Mouse (Mus musculus): Measurements from ENCODE around the gene Dnajc5. TPM values are rescaled to one million over a fixed set of nuclear protein-coding genes. Genes with fewer than 3 reads are reported as not detected.
"Not testable (repeated sequence)": the region's sequence is repeated elsewhere in the genome, so short reads cannot be mapped to it uniquely, and the experiment has no call there.

Dnajc5 gene
- polyA plus RNA-seq, 1 experiment from 2014 or later: 286 TPM

GRCm38 (mm10) chr2:181491432-181492205, 28.7 kb upstream of the Dnajc5 start:
- no peak overlapping the region for H3K4me2 ChIP-seq (ENCODE audit: low read length)
- no peaks in the 10 kb centered on the region for H3K4me1 ChIP-seq (ENCODE audit: control insufficient read depth, insufficient read depth, low read depth, low read length)
- H3K4me3 ChIP-seq (ENCODE audit: low read length): no peak overlapping the region
- H3K9ac ChIP-seq (ENCODE audit: low read depth, low read length): no peak overlapping the region
- no peaks in the 10 kb centered on the region for H3K27me3 ChIP-seq (replicated peaks; ENCODE audit: control insufficient read depth, insufficient read depth, low read length)
- H3K36me3 ChIP-seq (ENCODE audit: control insufficient read depth, insufficient read depth, low read length): no peaks in the 10 kb centered on the region
- no peak for ATAC-seq
- H3K27ac ChIP-seq (ENCODE audit: low read depth, low read length): no peak overlapping the region
- WGBS: 26% methylated on average over 7 of the region's 7 CpGs
- H3K9me3 ChIP-seq (ENCODE audit: control insufficient read depth, low read length): no peaks in the 10 kb centered on the region

GRCm38 (mm10) chr2:181492206-181492605, 28.1 kb upstream of the Dnajc5 start:
- no peak overlapping the region for H3K4me2 ChIP-seq (ENCODE audit: low read length)
- H3K9me3 ChIP-seq (ENCODE audit: control insufficient read depth, low read length): no peaks in the 10 kb centered on the region
- H3K4me1 ChIP-seq (ENCODE audit: control insufficient read depth, insufficient read depth, low read depth, low read length): no peaks in the 10 kb centered on the region
- no peak overlapping the region for H3K9ac ChIP-seq (ENCODE audit: low read depth, low read length)
- no peaks in the 10 kb centered on the region for H3K36me3 ChIP-seq (ENCODE audit: control insufficient read depth, insufficient read depth, low read length)
- no peak for ATAC-seq
- no peak overlapping the region for H3K4me3 ChIP-seq (ENCODE audit: low read length)
- 37% methylated on average over 3 of the region's 3 CpGs for WGBS
- H3K27ac ChIP-seq (ENCODE audit: low read depth, low read length): no peak overlapping the region
- H3K27me3 ChIP-seq (replicated peaks; ENCODE audit: control insufficient read depth, insufficient read depth, low read length): no peaks in the 10 kb centered on the region

GRCm38 (mm10) chr2:181493156-181493927, 26.9 kb upstream of the Dnajc5 start, which contains the start of gene Abhd16b:
TSS of gene Abhd16b (plus strand) at chr2:181493206.
- Histone ChIP-seq H3K4me1 (ENCODE audit: control insufficient read depth, insufficient read depth, low read depth, low read length) (peaks cover 5% of the 10 kb centered on the region; the same call in 1 of the 2 replicates), H3K9ac (ENCODE audit: low read depth, low read length) (no peak within 1 kb of the TSS), H3K27me3 (replicated peaks; ENCODE audit: control insufficient read depth, insufficient read depth, low read length) (no peaks in the 10 kb centered on the region), H3K4me3 (ENCODE audit: low read length) (no peak within 1 kb of the TSS), H3K36me3 (ENCODE audit: control insufficient read depth, insufficient read depth, low read length) (no peaks in the 10 kb centered on the region), H3K9me3 (ENCODE audit: control insufficient read depth, low read length) (no peaks in the 10 kb centered on the region), H3K4me2 (ENCODE audit: low read length) (no peak within 1 kb of the TSS), H3K27ac (ENCODE audit: low read depth, low read length) (no peak within 1 kb of the TSS)
- WGBS: 86% methylated on average over 31 of the region's 31 CpGs
- ATAC-seq: no peak

- H3K27ac ChIP-seq (ENCODE audit: low read depth, low read length): no peak overlapping the region
- no peak for ATAC-seq
- H3K27me3 ChIP-seq (replicated peaks; ENCODE audit: control insufficient read depth, insufficient read depth, low read length): no peaks in the 10 kb centered on the region
- WGBS: 71% methylated on average over 26 of the region's 26 CpGs
- peaks cover 9% of the 10 kb centered on the region; the same call in 1 of the 2 replicates for H3K4me1 ChIP-seq (ENCODE audit: control insufficient read depth, insufficient read depth, low read depth, low read length)
- no peak overlapping the region for H3K9ac ChIP-seq (ENCODE audit: low read depth, low read length)
- H3K4me2 ChIP-seq (ENCODE audit: low read length): no peak overlapping the region
- no peak overlapping the region for H3K4me3 ChIP-seq (ENCODE audit: low read length)
- H3K36me3 ChIP-seq (ENCODE audit: control insufficient read depth, insufficient read depth, low read length): no peaks in the 10 kb centered on the region
- H3K9me3 ChIP-seq (ENCODE audit: control insufficient read depth, low read length): no peaks in the 10 kb centered on the region
Measured at GRCm38 (mm10) chr2:181494266-181494945, 25.9 kb upstream of the Dnajc5 start.

- not testable (repeated sequence) for H3K27ac ChIP-seq (ENCODE audit: low read depth, low read length); H3K27me3 ChIP-seq (replicated peaks; ENCODE audit: control insufficient read depth, insufficient read depth, low read length); ATAC-seq; H3K9me3 ChIP-seq (ENCODE audit: control insufficient read depth, low read length); H3K4me3 ChIP-seq (ENCODE audit: low read length); H3K4me2 ChIP-seq (ENCODE audit: low read length); H3K9ac ChIP-seq (ENCODE audit: low read depth, low read length); H3K36me3 ChIP-seq (ENCODE audit: control insufficient read depth, insufficient read depth, low read length); H3K4me1 ChIP-seq (ENCODE audit: control insufficient read depth, insufficient read depth, low read depth, low read length)
- 64% methylated on average over 8 of the region's 8 CpGs for WGBS
Measured at GRCm38 (mm10) chr2:181495845-181496244, 24.4 kb upstream of the Dnajc5 start.

GRCm38 (mm10) chr2:181496281-181496680, 24.0 kb upstream of the Dnajc5 start:
- Histone ChIP-seq H3K36me3 (ENCODE audit: control insufficient read depth, insufficient read depth, low read length) (0 out of 2 replicates have a peak, but pooled peaks cover 3% of the 10 kb centered on the region), H3K4me1 (ENCODE audit: control insufficient read depth, insufficient read depth, low read depth, low read length) (peaks cover 9% of the 10 kb centered on the region; the same call in 1 of the 2 replicates), H3K4me3 (ENCODE audit: low read length) (peak overlapping the region; percentile 69), H3K27me3 (replicated peaks; ENCODE audit: control insufficient read depth, insufficient read depth, low read length) (no peaks in the 10 kb centered on the region), H3K9me3 (ENCODE audit: control insufficient read depth, low read length) (no peaks in the 10 kb centered on the region), H3K9ac (ENCODE audit: low read depth, low read length) (peak overlapping the region; percentile 60), H3K27ac (ENCODE audit: low read depth, low read length) (peak overlapping the region; percentile 75), H3K4me2 (ENCODE audit: low read length) (peak overlapping the region; percentile 97)
- peak; percentile 31 for ATAC-seq
- WGBS: 7% methylated on average over 8 of the region's 8 CpGs

- peak within 1 kb of the TSS; percentile 97 for H3K4me2 ChIP-seq (ENCODE audit: low read length)
- under 1% methylated on average over 40 of the region's 46 CpGs for WGBS
- peaks cover 9% of the 10 kb centered on the region; the same call in 1 of the 2 replicates for H3K4me1 ChIP-seq (ENCODE audit: control insufficient read depth, insufficient read depth, low read depth, low read length)
- H3K9me3 ChIP-seq (ENCODE audit: control insufficient read depth, low read length): no peaks in the 10 kb centered on the region
- peaks cover 7% of the 10 kb centered on the region for H3K36me3 ChIP-seq (ENCODE audit: control insufficient read depth, insufficient read depth, low read length)
- H3K27ac ChIP-seq (ENCODE audit: low read depth, low read length): peak within 1 kb of the TSS; percentile 88
- no peaks in the 10 kb centered on the region for H3K27me3 ChIP-seq (replicated peaks; ENCODE audit: control insufficient read depth, insufficient read depth, low read length)
- peak within 1 kb of the TSS; percentile 80 for H3K9ac ChIP-seq (ENCODE audit: low read depth, low read length)
- peak within 1 kb of the TSS; percentile 69 for H3K4me3 ChIP-seq (ENCODE audit: low read length)
- ATAC-seq: peak; percentile 97
Measured at GRCm38 (mm10) chr2:181496831-181497547, 23.3 kb upstream of the Dnajc5 start, which contains the start of gene Tpd52l2. TSS of gene Tpd52l2 (plus strand) at chr2:181497142.

GRCm38 (mm10) chr2:181497548-181497875, 22.8 kb upstream of the Dnajc5 start:
- Histone ChIP-seq H3K9me3 (ENCODE audit: control insufficient read depth, low read length) (no peaks in the 10 kb centered on the region), H3K4me1 (ENCODE audit: control insufficient read depth, insufficient read depth, low read depth, low read length) (peaks cover 9% of the 10 kb centered on the region; the same call in 1 of the 2 replicates), H3K27me3 (replicated peaks; ENCODE audit: control insufficient read depth, insufficient read depth, low read length) (no peaks in the 10 kb centered on the region), H3K27ac (ENCODE audit: low read depth, low read length) (peak overlapping the region; percentile 88), H3K36me3 (ENCODE audit: control insufficient read depth, insufficient read depth, low read length) (peaks cover 10% of the 10 kb centered on the region), H3K4me2 (ENCODE audit: low read length) (peak overlapping the region; percentile 97), H3K9ac (ENCODE audit: low read depth, low read length) (peak overlapping the region; percentile 80), H3K4me3 (ENCODE audit: low read length) (peak overlapping the region; percentile 69)
- under 1% methylated on average over 12 of the region's 12 CpGs for WGBS
- peak; percentile 13; the same call in 1 of the 2 replicates for ATAC-seq
